Mouse (Mus musculus): ENCODE measurements around the gene Ddx60. TPM values are rescaled to one million over a fixed set of nuclear protein-coding genes. Genes with fewer than 3 reads are reported as not detected.

Ddx60 gene
- total RNA-seq (2014; rRNA removed), result 0.22 and 0.47 TPM in 2 replicates
- polyA plus RNA-seq (2015; fragmentation: Nextera tagmentation; extraction: Ambion mirVana), result 0.80 and 1.2 TPM in 2 replicates

GRCm38 (mm10) chr8:61927777-61928494 lies at the start of gene Ddx60:
Gene Ddx60 (plus strand): TSS chr8:61928087.
- no peak within 1 kb of the TSS for H3K27ac ChIP-seq
- H3K9ac ChIP-seq (replicated peaks; ENCODE audit: low read length), result peak within 1 kb of the TSS; percentile 39
- ATAC-seq (peak; percentile 61), DNase-seq (ENCODE audit: low spot score) (peak; percentile 76)
- 0 out of 2 replicates have a peak, but pooled peaks cover 3% of the 10 kb centered on the region for H3K4me1 ChIP-seq (ENCODE audit: insufficient read depth, low read length)
- H3K9me3 ChIP-seq (ENCODE audit: low read length), result no peaks in the 10 kb centered on the region
- 11% methylated on average over 22 of the region's 22 CpGs for WGBS
- no peaks in the 10 kb centered on the region for H3K36me3 ChIP-seq (ENCODE audit: insufficient read depth, low read length)
- H3K4me3 ChIP-seq (ENCODE audit: low read length), result peak within 1 kb of the TSS; percentile 55
- TF ChIP-seq CTCF (IDR thresholded peaks at IDR 0.05; ENCODE audit: low read depth), result no peak
- peak within 1 kb of the TSS; percentile 84 for H3K4me2 ChIP-seq (ENCODE audit: low read depth, low read length)
- no peaks in the 10 kb centered on the region for H3K27me3 ChIP-seq (ENCODE audit: insufficient read depth, low read length)

GRCm38 (mm10) chr8:61894062-61894461 lies 33.8 kb upstream of the Ddx60 start:
- H3K27me3 ChIP-seq (ENCODE audit: insufficient read depth, low read length), result no peaks in the 10 kb centered on the region
- H3K4me2 ChIP-seq (ENCODE audit: low read depth, low read length), result no peak overlapping the region
- ATAC-seq, result peak; percentile 68
- no peaks in the 10 kb centered on the region for H3K4me1 ChIP-seq (ENCODE audit: insufficient read depth, low read length)
- H3K9me3 ChIP-seq (ENCODE audit: low read length), result no peaks in the 10 kb centered on the region
- no peak overlapping the region for H3K27ac ChIP-seq
- H3K4me3 ChIP-seq (ENCODE audit: low read length), result no peak overlapping the region
- TF ChIP-seq CTCF (IDR thresholded peaks at IDR 0.05; ENCODE audit: low read depth), result peak; percentile 71
- 56% methylated on average over 2 of the region's 2 CpGs for WGBS
- H3K9ac ChIP-seq (replicated peaks; ENCODE audit: low read length), result no peak overlapping the region
- no peaks in the 10 kb centered on the region for H3K36me3 ChIP-seq (ENCODE audit: insufficient read depth, low read length)
- DNase-seq (ENCODE audit: low spot score), result peak; percentile 78

GRCm38 (mm10) chr8:61896742-61897141 lies 31.1 kb upstream of the Ddx60 start:
- 98% methylated on average over 1 of the region's 1 CpGs for WGBS

GRCm38 (mm10) chr8:61897402-61897801 lies 30.5 kb upstream of the Ddx60 start:
- no peak for ATAC-seq
- no peak for TF ChIP-seq CTCF (IDR thresholded peaks at IDR 0.05; ENCODE audit: low read depth)
- H3K4me2 ChIP-seq (ENCODE audit: low read depth, low read length), result no peak overlapping the region

More at GRCm38 (mm10) chr8:61896742-61897141, 31.1 kb upstream of the Ddx60 start:
- ATAC-seq, result no peak
- H3K27ac ChIP-seq, result no peak overlapping the region
- H3K4me1 ChIP-seq (ENCODE audit: insufficient read depth, low read length), result no peaks in the 10 kb centered on the region
- no peaks in the 10 kb centered on the region for H3K36me3 ChIP-seq (ENCODE audit: insufficient read depth, low read length)
- no peak for DNase-seq (ENCODE audit: low spot score)
- TF ChIP-seq CTCF (IDR thresholded peaks at IDR 0.05; ENCODE audit: low read depth), result no peak
- H3K4me2 ChIP-seq (ENCODE audit: low read depth, low read length), result no peak overlapping the region
- no peak overlapping the region for H3K4me3 ChIP-seq (ENCODE audit: low read length)
- no peak overlapping the region for H3K9ac ChIP-seq (replicated peaks; ENCODE audit: low read length)
- H3K9me3 ChIP-seq (ENCODE audit: low read length), result no peaks in the 10 kb centered on the region
- no peaks in the 10 kb centered on the region for H3K27me3 ChIP-seq (ENCODE audit: insufficient read depth, low read length)

GRCm38 (mm10) chr8:61901028-61901717 lies 26.7 kb upstream of the Ddx60 start:
- no peak for DNase-seq (ENCODE audit: low spot score)
- no peak for TF ChIP-seq CTCF (IDR thresholded peaks at IDR 0.05; ENCODE audit: low read depth)
- no peak overlapping the region for H3K27ac ChIP-seq
- no peak overlapping the region for H3K4me2 ChIP-seq (ENCODE audit: low read depth, low read length)
- no peaks in the 10 kb centered on the region for H3K36me3 ChIP-seq (ENCODE audit: insufficient read depth, low read length)
- no peak overlapping the region for H3K9ac ChIP-seq (replicated peaks; ENCODE audit: low read length)
- ATAC-seq, result no peak
- H3K27me3 ChIP-seq (ENCODE audit: insufficient read depth, low read length), result no peaks in the 10 kb centered on the region
- 21% methylated on average over 6 of the region's 6 CpGs for WGBS
- H3K4me3 ChIP-seq (ENCODE audit: low read length), result no peak overlapping the region
- H3K9me3 ChIP-seq (ENCODE audit: low read length), result no peaks in the 10 kb centered on the region
- H3K4me1 ChIP-seq (ENCODE audit: insufficient read depth, low read length), result no peaks in the 10 kb centered on the region

More at GRCm38 (mm10) chr8:61897402-61897801, 30.5 kb upstream of the Ddx60 start:
- H3K36me3 ChIP-seq (ENCODE audit: insufficient read depth, low read length), result no peaks in the 10 kb centered on the region
- no peak overlapping the region for H3K27ac ChIP-seq
- H3K9me3 ChIP-seq (ENCODE audit: low read length), result no peaks in the 10 kb centered on the region
- DNase-seq (ENCODE audit: low spot score), result no peak
- 90% methylated on average over 1 of the region's 1 CpGs for WGBS
- no peaks in the 10 kb centered on the region for H3K27me3 ChIP-seq (ENCODE audit: insufficient read depth, low read length)
- H3K9ac ChIP-seq (replicated peaks; ENCODE audit: low read length), result no peak overlapping the region
- H3K4me3 ChIP-seq (ENCODE audit: low read length), result no peak overlapping the region
- no peaks in the 10 kb centered on the region for H3K4me1 ChIP-seq (ENCODE audit: insufficient read depth, low read length)

GRCm38 (mm10) chr8:61902521-61902920 lies 25.4 kb upstream of the Ddx60 start, which contains the start of gene Palld:
Gene Palld (minus strand): TSS chr8:61902690.
- Histone ChIP-seq H3K4me1 (ENCODE audit: insufficient read depth, low read length) (no peaks in the 10 kb centered on the region), H3K36me3 (ENCODE audit: insufficient read depth, low read length) (no peaks in the 10 kb centered on the region), H3K9ac (replicated peaks; ENCODE audit: low read length) (no peak within 1 kb of the TSS), H3K9me3 (ENCODE audit: low read length) (no peaks in the 10 kb centered on the region), H3K4me2 (ENCODE audit: low read depth, low read length) (no peak within 1 kb of the TSS), H3K4me3 (ENCODE audit: low read length) (no peak within 1 kb of the TSS), H3K27me3 (ENCODE audit: insufficient read depth, low read length) (no peaks in the 10 kb centered on the region), H3K27ac (no peak within 1 kb of the TSS)
- no peak for ATAC-seq
- DNase-seq (ENCODE audit: low spot score), result no peak
- TF ChIP-seq CTCF (IDR thresholded peaks at IDR 0.05; ENCODE audit: low read depth), result no peak
- 72% methylated on average over 5 of the region's 5 CpGs for WGBS

All from hindbrain, postnatal 0 days (tissue).